Mouse (Mus musculus) ovary, adult 18-20 months (tissue): ENCODE results near the gene Ptdss2.

Source experiments
- DNase-seq: peaks from one replicate; pipeline ENCODE4 v3.0.0; 2022; ENCODE audit warnings: low spot score, mixed read lengths

Gene Ptdss2

GRCm38 (mm10) chr7:141122245-141122644, at the start of gene Ptdss2:
Ptdss2 (plus strand) TSS chr7:141122382.
- DNase-seq: no peak

GRCm38 (mm10) chr7:141073782-141074181, 48.4 kb upstream of the Ptdss2 start:
- DNase-seq: no peak

GRCm38 (mm10) chr7:141077841-141078240, 44.3 kb upstream of the Ptdss2 start, which contains the start of gene Pkp3:
Pkp3 (plus strand) TSS chr7:141078218.
- no peak for DNase-seq

- DNase-seq: no peak
Measured at GRCm38 (mm10) chr7:141078876-141079275, 43.3 kb upstream of the Ptdss2 start.

GRCm38 (mm10) chr7:141079481-141080449, 42.4 kb upstream of the Ptdss2 start:
- DNase-seq: no peak

GRCm38 (mm10) chr7:141087894-141088293, 34.3 kb upstream of the Ptdss2 start:
- no peak for DNase-seq

- DNase-seq: no peak
Measured at GRCm38 (mm10) chr7:141088473-141088872, 33.7 kb upstream of the Ptdss2 start.

- DNase-seq: no peak
Measured at GRCm38 (mm10) chr7:141090228-141090627, 32.0 kb upstream of the Ptdss2 start.

GRCm38 (mm10) chr7:141092051-141092735, 30.0 kb upstream of the Ptdss2 start:
- DNase-seq: peak; percentile 79

GRCm38 (mm10) chr7:141093950-141094349, 28.2 kb upstream of the Ptdss2 start:
- no peak for DNase-seq

GRCm38 (mm10) chr7:141094487-141095205, 27.5 kb upstream of the Ptdss2 start:
- DNase-seq: no peak

- DNase-seq: no peak
Measured at GRCm38 (mm10) chr7:141096021-141096420, 26.2 kb upstream of the Ptdss2 start.

- DNase-seq: no peak
Measured at GRCm38 (mm10) chr7:141096649-141097056, 25.5 kb upstream of the Ptdss2 start.

GRCm38 (mm10) chr7:141097177-141097576, 25.0 kb upstream of the Ptdss2 start:
- DNase-seq: no peak

- DNase-seq: no peak
Measured at GRCm38 (mm10) chr7:141099911-141100691, 22.1 kb upstream of the Ptdss2 start, which contains the start of gene Sigirr. Sigirr (minus strand) TSS chr7:141100572.

GRCm38 (mm10) chr7:141103161-141103560, 19.0 kb upstream of the Ptdss2 start:
- DNase-seq: no peak

- no peak for DNase-seq
Measured at GRCm38 (mm10) chr7:141115874-141116273, 6.3 kb upstream of the Ptdss2 start.

- no peak for DNase-seq
Measured at GRCm38 (mm10) chr7:141117636-141118035, 4.5 kb upstream of the Ptdss2 start, which contains the start of gene Ano9. Ano9 (minus strand) TSS chr7:141117806.

GRCm38 (mm10) chr7:141119487-141119886, 2.7 kb upstream of the Ptdss2 start:
- no peak for DNase-seq

- no peak for DNase-seq
Measured at GRCm38 (mm10) chr7:141120605-141121004, 1.6 kb upstream of the Ptdss2 start.

- no peak for DNase-seq
Measured at GRCm38 (mm10) chr7:141121051-141121531, 1.1 kb upstream of the Ptdss2 start.
